Comparison of ENCODE assay signal across 8 mouse cellular contexts in genomic region chr11:72926226-72926890, GRCm38 (mm10). TPM values are rescaled to one million over a fixed set of nuclear protein-coding genes. Genes with fewer than 3 reads are reported as not detected.
DNase-seq lines count a peak whose midpoint lies in the region; ATAC-seq and TF ChIP-seq lines count a peak whose summit lies in the region.

No protein-coding gene starts in this region.

- H3K4me3 ChIP-seq in forebrain, postnatal 0 days (ENCODE audit: low read depth, low read length): no peak overlapping the region
- no peak overlapping the region for H3K4me3 ChIP-seq in intestine, embryonic 16.5 days (ENCODE audit: low read length)
- H3K4me3 ChIP-seq in neural tube, embryonic 15.5 days (replicated peaks): no peak overlapping the region

- TF ChIP-seq CTCF in forebrain, postnatal 0 days (IDR thresholded peaks at IDR 0.05; ENCODE audit: low read depth): peak; percentile 91

- no peak overlapping the region for H3K9ac ChIP-seq in forebrain, postnatal 0 days
- no peak overlapping the region for H3K9ac ChIP-seq in intestine, embryonic 16.5 days (ENCODE audit: low read depth, low read length)
- no peak overlapping the region for H3K9ac ChIP-seq in neural tube, embryonic 15.5 days (replicated peaks)

- no peaks in the 10 kb centered on the region for H3K4me1 ChIP-seq in forebrain, postnatal 0 days (ENCODE audit: insufficient read depth)
- peaks cover 11% of the 10 kb centered on the region for H3K4me1 ChIP-seq in intestine, embryonic 16.5 days (ENCODE audit: control insufficient read depth, insufficient read depth, low read length)
- no peaks in the 10 kb centered on the region for H3K4me1 ChIP-seq in neural tube, embryonic 15.5 days

- no peak overlapping the region for H3K4me2 ChIP-seq in forebrain, postnatal 0 days (ENCODE audit: low read depth)
- H3K4me2 ChIP-seq in intestine, embryonic 16.5 days (ENCODE audit: low read depth, low read length): no peak overlapping the region
- H3K4me2 ChIP-seq in neural tube, embryonic 15.5 days: no peak overlapping the region

- H3K9me3 ChIP-seq in forebrain, postnatal 0 days (ENCODE audit: low read length): no peaks in the 10 kb centered on the region
- no peaks in the 10 kb centered on the region for H3K9me3 ChIP-seq in intestine, embryonic 16.5 days (ENCODE audit: control insufficient read depth, low read length)
- H3K9me3 ChIP-seq in neural tube, embryonic 15.5 days (replicated peaks): no peaks in the 10 kb centered on the region

- peak; percentile 49 for DNase-seq in right cerebral cortex, postnatal 4 days
- no peak for DNase-seq in right cerebral cortex, adult 18-20 months
- peak; percentile 48 for DNase-seq in c-Kit-positive CD71-negative TER-119-negative erythroid progenitor cells, embryonic 14.5 days (ENCODE audit: low read depth)
- DNase-seq in forebrain, postnatal 0 days: peak; percentile 48
- DNase-seq in lung, adult 18-20 months: peak; percentile 63 to 64
- peak; percentile 35 to 52 for DNase-seq in urinary bladder, postnatal 36 days (ENCODE audit: low spot score in 2 of 2)

- H3K27ac ChIP-seq in forebrain, postnatal 0 days (ENCODE audit: low read depth, low read length): no peak overlapping the region
- H3K27ac ChIP-seq in intestine, embryonic 16.5 days (ENCODE audit: low read length): no peak overlapping the region
- no peak overlapping the region for H3K27ac ChIP-seq in neural tube, embryonic 15.5 days (replicated peaks)

- no peaks in the 10 kb centered on the region for H3K27me3 ChIP-seq in forebrain, postnatal 0 days (ENCODE audit: insufficient read depth, low read length)
- H3K27me3 ChIP-seq in intestine, embryonic 16.5 days (replicated peaks; ENCODE audit: control insufficient read depth, insufficient read depth, low read length): no peaks in the 10 kb centered on the region
- no peaks in the 10 kb centered on the region for H3K27me3 ChIP-seq in neural tube, embryonic 15.5 days (replicated peaks)

- 57% methylated on average over 13 of the region's 13 CpGs for WGBS in forebrain, postnatal 0 days
- 53% methylated on average over 13 of the region's 13 CpGs for WGBS in intestine, embryonic 16.5 days
- 56% methylated on average over 13 of the region's 13 CpGs for WGBS in neural tube, embryonic 15.5 days

- ATAC-seq in forebrain, postnatal 0 days: peak; percentile 59
- ATAC-seq in intestine, embryonic 16.5 days: peak; percentile 47; the same call in 1 of the 2 replicates
- ATAC-seq in neural tube, embryonic 15.5 days (ENCODE audit: low FRiP score): peak; percentile 41; the same call in 1 of the 2 replicates

- peaks cover 44% of the 10 kb centered on the region for H3K36me3 ChIP-seq in forebrain, postnatal 0 days (ENCODE audit: insufficient read depth)
- H3K36me3 ChIP-seq in intestine, embryonic 16.5 days (ENCODE audit: control insufficient read depth, insufficient read depth, low read length): peaks cover 2% of the 10 kb centered on the region; the same call in 1 of the 2 replicates
- H3K36me3 ChIP-seq in neural tube, embryonic 15.5 days: peaks cover 45% of the 10 kb centered on the region

RNA-seq across cellular contexts. Expression of gene Atp2a3, which starts 34.6 kb away (rescaled TPM):
- total RNA-seq in forebrain, postnatal 0 days (2014; rRNA removed): 1.5 and 1.6 TPM in 2 replicates
- 1.7 and 2.4 TPM in 2 replicates for polyA plus RNA-seq in forebrain, postnatal 0 days (2015; fragmentation: Nextera tagmentation; extraction: Ambion mirVana)
- polyA plus RNA-seq in intestine, embryonic 16.5 days (2015; fragmentation: Nextera tagmentation; extraction: Ambion mirVana): 28.1 and 28.8 TPM in 2 replicates
- polyA plus RNA-seq in neural tube, embryonic 15.5 days (2015; fragmentation: Nextera tagmentation; extraction: Ambion mirVana): 0.75 and 12.6 TPM in 2 replicates
